In genomic region chr4:35034504-35035290, GRCm38 (mm10) we compare ENCODE assay signal across 13 mouse cellular contexts.
DNase-seq lines count a peak whose midpoint lies in the region; ATAC-seq and TF ChIP-seq lines count a peak whose summit lies in the region.
"Had no signal": no experiment of that assay in that cellular context is flagged by ENCODE, and none has a peak within 500 bp of the region (broad histone marks: within the 10 kb centered on the region; RNA-seq: fewer than 3 reads in every experiment).

No protein-coding gene starts in this region.

- intact Hi-C loops in heart, postnatal 36 days (cut with DNase I) = no loop called here

- TF ChIP-seq EP300 in heart, postnatal 0 days (IDR thresholded peaks at IDR 0.05; ENCODE audit: low read depth) = no peak

- H3K27me3 ChIP-seq in heart, postnatal 0 days (ENCODE audit: control insufficient read depth, insufficient read depth, low read length) = no peaks in the 10 kb centered on the region
- no peaks in the 10 kb centered on the region for H3K27me3 ChIP-seq in embryonic facial prominence, embryonic 15.5 days
- H3K27me3 ChIP-seq in liver, embryonic 12.5 days (replicated peaks) = no peaks in the 10 kb centered on the region
- H3K27me3 ChIP-seq: forebrain, embryonic 15.5 days had no signal

- no peak for ATAC-seq in heart, postnatal 0 days (ENCODE audit: insufficient read depth, low read depth)
- ATAC-seq in embryonic facial prominence, embryonic 15.5 days (ENCODE audit: insufficient number of reproducible peaks, low FRiP score, low TSS enrichment, low read depth) = no peak
- ATAC-seq in liver, embryonic 12.5 days = peak; percentile 46; the same call in 1 of the 2 replicates
- ATAC-seq: forebrain, embryonic 15.5 days had no signal

- no peaks in the 10 kb centered on the region for H3K9me3 ChIP-seq in heart, postnatal 0 days (replicated peaks; ENCODE audit: control insufficient read depth, low read length)
- H3K9me3 ChIP-seq in embryonic facial prominence, embryonic 15.5 days (replicated peaks) = no peaks in the 10 kb centered on the region
- no peaks in the 10 kb centered on the region for H3K9me3 ChIP-seq in liver, embryonic 12.5 days (replicated peaks)
- H3K9me3 ChIP-seq: forebrain, embryonic 15.5 days; hindbrain, embryonic 10.5 days had no signal

- no peak overlapping the region for H3K9ac ChIP-seq in heart, postnatal 0 days (replicated peaks; ENCODE audit: low read depth, low read length)
- no peak overlapping the region for H3K9ac ChIP-seq in embryonic facial prominence, embryonic 15.5 days
- H3K9ac ChIP-seq in liver, embryonic 12.5 days = no peak overlapping the region
- H3K9ac ChIP-seq: forebrain, embryonic 15.5 days had no signal

- no peaks in the 10 kb centered on the region for H3K36me3 ChIP-seq in heart, postnatal 0 days (replicated peaks; ENCODE audit: control insufficient read depth, insufficient read depth, low read length)
- H3K36me3 ChIP-seq in embryonic facial prominence, embryonic 15.5 days = no peaks in the 10 kb centered on the region
- 0 out of 2 replicates have a peak, but pooled peaks cover 3% of the 10 kb centered on the region for H3K36me3 ChIP-seq in liver, embryonic 12.5 days
- H3K36me3 ChIP-seq: forebrain, embryonic 15.5 days had no signal

- H3K4me2 ChIP-seq in heart, postnatal 0 days (ENCODE audit: low read depth, low read length) = peak overlapping the region; percentile 1; the same call in 1 of the 2 replicates
- H3K4me2 ChIP-seq in embryonic facial prominence, embryonic 15.5 days (replicated peaks) = peak overlapping the region; percentile 41
- peak overlapping the region; percentile 38 for H3K4me2 ChIP-seq in liver, embryonic 12.5 days
- H3K4me2 ChIP-seq: forebrain, embryonic 15.5 days had no signal

- WGBS in heart, postnatal 0 days = 53% methylated on average over 18 of the region's 18 CpGs
- 24% methylated on average over 18 of the region's 18 CpGs for WGBS in embryonic facial prominence, embryonic 15.5 days
- 25% methylated on average over 18 of the region's 18 CpGs for WGBS in liver, embryonic 12.5 days (ENCODE audit: insufficient replicate concordance)

- no peak for TF ChIP-seq CTCF in heart, postnatal 0 days (IDR thresholded peaks at IDR 0.05; ENCODE audit: low read depth)

- no peaks in the 10 kb centered on the region for H3K4me1 ChIP-seq in heart, postnatal 0 days (ENCODE audit: control insufficient read depth, insufficient read depth)
- peaks cover 10% of the 10 kb centered on the region for H3K4me1 ChIP-seq in embryonic facial prominence, embryonic 15.5 days
- peaks cover 16% of the 10 kb centered on the region; the same call in 1 of the 2 replicates for H3K4me1 ChIP-seq in liver, embryonic 12.5 days
- H3K4me1 ChIP-seq: forebrain, embryonic 15.5 days had no signal

- H3K4me3 ChIP-seq in heart, postnatal 0 days (ENCODE audit: low read depth, low read length) = no peak overlapping the region
- H3K4me3 ChIP-seq in embryonic facial prominence, embryonic 15.5 days (replicated peaks) = peak overlapping the region; percentile 15
- H3K4me3 ChIP-seq in liver, embryonic 12.5 days = no peak overlapping the region
- H3K4me3 ChIP-seq: forebrain, embryonic 15.5 days; hindbrain, embryonic 10.5 days; left cerebral cortex, adult 2 months had no signal

- no peak overlapping the region for H3K27ac ChIP-seq in heart, postnatal 0 days (ENCODE audit: low read depth)
- no peak overlapping the region for H3K27ac ChIP-seq in embryonic facial prominence, embryonic 15.5 days (replicated peaks)
- H3K27ac ChIP-seq in liver, embryonic 12.5 days = no peak overlapping the region
- H3K27ac ChIP-seq: forebrain, embryonic 15.5 days; hindbrain, embryonic 10.5 days; left cerebral cortex, adult 2 months had no signal

- no peak for DNase-seq in heart, postnatal 0 days (ENCODE audit: low spot score)
- DNase-seq in heart, postnatal 36 days = no peak
- peak; percentile 19 for DNase-seq in ES-CJ7 (ENCODE audit: low read depth, low spot score)
- DNase-seq in right cerebral cortex, postnatal 25 days = no peak
- no peak for DNase-seq in c-Kit-positive CD71-positive TER-119-positive erythroid progenitor cells, embryonic 14.5 days (ENCODE audit: low spot score)
- DNase-seq in spleen, postnatal 14 days (ENCODE audit: low spot score in 2 of 2) = no peak
- DNase-seq: adrenal gland, postnatal 14 days; cerebellum, postnatal 14 days had no signal
